19 mouse cellular contexts compared by ENCODE assay signal in the genomic region with DNA sequence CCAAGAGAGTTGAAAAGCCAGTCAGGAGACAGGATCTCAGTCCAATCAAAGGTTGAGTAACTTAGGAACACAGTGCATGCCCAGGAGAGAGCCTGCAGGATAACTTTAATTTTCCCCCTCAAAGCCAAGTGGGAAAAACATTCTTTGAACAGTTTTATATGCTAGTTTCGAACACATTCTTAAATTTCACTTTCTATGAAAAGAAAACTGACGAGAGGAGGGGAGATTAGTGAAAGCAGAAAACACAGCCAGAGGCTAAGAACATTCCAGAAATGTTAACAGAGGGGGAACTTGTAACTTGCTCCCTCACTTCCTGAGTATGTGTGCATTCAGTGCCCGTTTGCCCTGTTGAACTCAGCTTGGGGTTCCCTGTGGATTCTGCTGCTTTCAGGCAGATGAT.
"Had no signal": no experiment of that assay in that cellular context is flagged by ENCODE, and none has a peak within 500 bp of the region (broad histone marks: within the 10 kb centered on the region; RNA-seq: fewer than 3 reads in every experiment).

No protein-coding gene starts in this region.

- H3K27ac ChIP-seq: lung, embryonic 15.5 days; macrophage; midbrain, embryonic 13.5 days; midbrain, embryonic 15.5 days; neural tube, embryonic 12.5 days had no signal

- H3K4me3 ChIP-seq: lung, embryonic 15.5 days; megakaryocyte, embryonic 14.5 days; midbrain, embryonic 13.5 days; midbrain, embryonic 15.5 days; neural tube, embryonic 12.5 days had no signal

- H3K27me3 ChIP-seq: lung, embryonic 15.5 days; megakaryocyte, embryonic 14.5 days; midbrain, embryonic 13.5 days; midbrain, embryonic 15.5 days; neural tube, embryonic 12.5 days had no signal

- H3K9me3 ChIP-seq: lung, embryonic 15.5 days; megakaryocyte, embryonic 14.5 days; midbrain, embryonic 13.5 days; midbrain, embryonic 15.5 days; neural tube, embryonic 12.5 days had no signal

- ATAC-seq: lung, postnatal 0 days; midbrain, embryonic 13.5 days; midbrain, embryonic 15.5 days had no signal

- DNase-seq: lung, adult 2 months; lung, postnatal 14 days; lung, postnatal 36 days; retina, postnatal 1 day; right cerebral cortex, adult 18-20 months; right cerebral cortex, postnatal 25 days; right cerebral cortex, postnatal 4 days; spleen, adult 18-20 months; thymus, adult 18-20 months; thymus, postnatal 14 days; thymus, postnatal 36 days had no signal

- H3K36me3 ChIP-seq: lung, embryonic 15.5 days; midbrain, embryonic 13.5 days; midbrain, embryonic 15.5 days; neural tube, embryonic 12.5 days had no signal

- H3K4me1 ChIP-seq: megakaryocyte, embryonic 14.5 days; midbrain, embryonic 15.5 days; neural tube, embryonic 12.5 days had no signal

- H3K4me2 ChIP-seq: lung, embryonic 15.5 days; midbrain, embryonic 11.5 days; midbrain, embryonic 13.5 days; midbrain, embryonic 15.5 days; neural tube, embryonic 12.5 days had no signal

- H3K9ac ChIP-seq: lung, embryonic 15.5 days; midbrain, embryonic 13.5 days; midbrain, embryonic 15.5 days; neural tube, embryonic 12.5 days had no signal
